Mouse (Mus musculus): ENCODE results near the gene Milr1. TPM values are rescaled to one million over a fixed set of nuclear protein-coding genes. Genes with fewer than 3 reads are reported as not detected.
A peak's percentile ranks its signal among the peaks of the same experiment; 100 is the strongest.

Milr1 gene
- polyA plus RNA-seq, 1 experiment from 2014 or later: 1.6 TPM

DNA sequence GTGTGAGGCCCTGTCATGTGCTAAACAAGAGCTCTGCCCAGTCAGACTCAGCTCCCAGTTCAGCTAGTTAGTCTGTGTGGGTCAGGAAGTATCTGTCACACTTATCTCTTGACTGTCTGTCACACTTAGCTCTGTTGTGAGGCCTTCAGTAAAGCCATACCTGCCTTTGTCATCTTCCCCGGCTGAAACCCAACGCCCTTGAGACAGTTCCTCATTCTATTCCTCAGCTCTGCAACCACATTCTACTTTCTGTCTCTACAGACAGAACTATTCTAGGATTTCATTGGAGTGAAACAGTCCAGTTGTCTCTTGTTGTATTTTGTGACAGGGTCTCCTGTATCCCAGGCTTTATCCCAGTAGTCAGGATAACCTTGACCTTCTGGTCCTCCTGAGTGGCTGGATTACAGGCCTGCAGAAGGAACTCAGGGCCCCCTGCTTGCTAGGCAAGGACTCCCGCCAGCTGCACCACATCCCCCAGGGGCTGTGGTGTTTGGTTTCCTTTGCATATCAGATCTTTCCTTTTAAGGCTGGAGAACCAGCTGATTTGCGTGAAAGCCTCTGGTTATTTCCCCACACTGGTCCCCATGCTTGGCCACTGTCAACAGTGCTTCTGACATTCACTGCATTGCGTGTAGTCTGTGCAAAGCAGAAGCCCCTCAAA, 11.2 kb downstream of the Milr1 start:
- peak overlapping the region; percentile 53 for H3K27ac ChIP-seq (ENCODE audit: low read length)
- 20% methylated on average over 5 of the region's 5 CpGs for WGBS
- H3K4me2 ChIP-seq (ENCODE audit: low read depth, low read length): no peak overlapping the region
- H3K36me3 ChIP-seq (ENCODE audit: control insufficient read depth, insufficient read depth, low read length): no peaks in the 10 kb centered on the region; the same call in 1 of the 2 replicates
- H3K27me3 ChIP-seq (replicated peaks; ENCODE audit: control insufficient read depth, insufficient read depth, low read length): no peaks in the 10 kb centered on the region
- H3K9ac ChIP-seq (ENCODE audit: low read depth, low read length): no peak overlapping the region
- no peaks in the 10 kb centered on the region for H3K9me3 ChIP-seq (ENCODE audit: control insufficient read depth, low read length)
- no peak overlapping the region for H3K4me3 ChIP-seq (ENCODE audit: low read length)
- peak; percentile 77 for ATAC-seq
- peaks cover 11% of the 10 kb centered on the region for H3K4me1 ChIP-seq (ENCODE audit: control insufficient read depth, insufficient read depth, low read length)

DNA sequence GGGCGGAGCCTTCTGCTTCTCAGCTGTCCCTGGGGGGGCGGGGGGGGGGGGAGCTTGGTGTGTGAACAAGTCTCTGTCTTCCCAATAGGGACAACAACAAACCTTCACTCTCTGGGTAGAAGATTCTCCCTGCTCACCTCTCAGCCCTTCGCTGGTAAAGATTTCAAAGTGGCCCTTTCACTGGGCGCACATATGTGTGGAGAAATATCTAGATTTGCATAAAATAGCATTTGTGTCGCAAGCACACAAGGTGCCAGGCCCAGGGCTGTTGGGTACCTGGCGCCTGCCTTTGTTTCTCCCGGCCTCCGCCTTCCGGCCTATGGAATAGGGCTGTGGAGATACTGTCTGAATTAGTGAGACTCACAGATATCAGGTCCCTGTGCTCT, 11.8 kb downstream of the Milr1 start:
- peaks cover 3% of the 10 kb centered on the region for H3K36me3 ChIP-seq (ENCODE audit: control insufficient read depth, insufficient read depth, low read length)
- peak; percentile 17; the same call in 1 of the 2 replicates for ATAC-seq
- H3K27me3 ChIP-seq (replicated peaks; ENCODE audit: control insufficient read depth, insufficient read depth, low read length): no peaks in the 10 kb centered on the region
- H3K27ac ChIP-seq (ENCODE audit: low read length): peak overlapping the region; percentile 53
- WGBS: 72% methylated on average over 9 of the region's 9 CpGs
- H3K4me3 ChIP-seq (ENCODE audit: low read length): no peak overlapping the region
- H3K4me1 ChIP-seq (ENCODE audit: control insufficient read depth, insufficient read depth, low read length): peaks cover 11% of the 10 kb centered on the region
- no peak overlapping the region for H3K4me2 ChIP-seq (ENCODE audit: low read depth, low read length)
- no peak overlapping the region for H3K9ac ChIP-seq (ENCODE audit: low read depth, low read length)
- no peaks in the 10 kb centered on the region for H3K9me3 ChIP-seq (ENCODE audit: control insufficient read depth, low read length)

DNA sequence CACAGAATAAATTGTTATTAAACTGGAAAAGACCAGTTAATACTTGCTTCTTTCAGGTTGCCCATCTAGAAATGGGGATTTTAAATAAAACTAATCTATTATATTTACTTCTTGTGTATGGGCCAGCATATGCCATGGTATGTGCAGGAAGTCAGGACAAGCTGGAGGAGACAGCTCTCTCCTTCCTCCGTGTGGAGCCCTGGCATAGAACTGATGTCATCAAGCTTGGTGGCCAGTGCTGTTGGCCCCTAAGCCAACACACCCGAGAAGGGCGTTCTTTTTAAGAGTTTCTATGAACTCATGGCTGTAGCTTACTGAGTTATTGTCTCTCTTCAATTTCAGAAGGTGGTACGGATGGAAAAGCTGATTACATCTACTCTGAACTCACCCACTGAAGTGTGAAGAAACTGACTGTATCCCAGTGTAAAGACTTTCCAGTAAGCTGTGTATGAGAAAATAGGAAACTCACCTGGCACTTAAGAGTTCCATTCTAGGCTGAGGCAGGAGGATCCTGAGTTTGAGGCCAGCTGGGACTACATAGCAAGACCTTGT, 15.7 kb downstream of the Milr1 start:
- peaks cover 22% of the 10 kb centered on the region for H3K36me3 ChIP-seq (ENCODE audit: control insufficient read depth, insufficient read depth, low read length)
- no peak overlapping the region for H3K4me3 ChIP-seq (ENCODE audit: low read length)
- H3K4me2 ChIP-seq (ENCODE audit: low read depth, low read length): no peak overlapping the region
- WGBS: 91% methylated on average over 4 of the region's 4 CpGs
- no peak for ATAC-seq
- H3K27me3 ChIP-seq (replicated peaks; ENCODE audit: control insufficient read depth, insufficient read depth, low read length): no peaks in the 10 kb centered on the region
- H3K9ac ChIP-seq (ENCODE audit: low read depth, low read length): no peak overlapping the region
- H3K9me3 ChIP-seq (ENCODE audit: control insufficient read depth, low read length): no peaks in the 10 kb centered on the region
- no peak overlapping the region for H3K27ac ChIP-seq (ENCODE audit: low read length)
- peaks cover 8% of the 10 kb centered on the region for H3K4me1 ChIP-seq (ENCODE audit: control insufficient read depth, insufficient read depth, low read length)

DNA sequence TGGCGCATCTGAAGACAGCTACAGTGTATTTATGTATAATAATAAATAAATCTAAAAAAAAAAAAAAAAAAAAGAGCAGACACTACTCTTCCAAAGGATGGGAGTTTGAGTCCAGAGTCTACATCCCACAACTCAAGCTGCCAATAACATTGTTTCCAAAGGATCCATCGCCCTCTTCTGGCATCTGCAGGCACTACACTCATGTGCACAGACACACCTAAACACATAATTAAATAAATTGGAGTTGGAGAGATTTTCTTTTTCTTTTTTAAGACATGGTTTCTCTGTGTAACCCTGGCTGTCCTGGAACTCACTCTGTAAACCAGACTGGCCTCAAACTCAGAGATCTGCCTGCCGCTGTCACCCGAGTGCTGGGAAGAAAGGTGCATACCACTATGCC, 16.5 kb downstream of the Milr1 start:
- WGBS: 95% methylated on average over 4 of the region's 4 CpGs
- peaks cover 22% of the 10 kb centered on the region for H3K36me3 ChIP-seq (ENCODE audit: control insufficient read depth, insufficient read depth, low read length)
- H3K4me2 ChIP-seq (ENCODE audit: low read depth, low read length): no peak overlapping the region

DNA sequence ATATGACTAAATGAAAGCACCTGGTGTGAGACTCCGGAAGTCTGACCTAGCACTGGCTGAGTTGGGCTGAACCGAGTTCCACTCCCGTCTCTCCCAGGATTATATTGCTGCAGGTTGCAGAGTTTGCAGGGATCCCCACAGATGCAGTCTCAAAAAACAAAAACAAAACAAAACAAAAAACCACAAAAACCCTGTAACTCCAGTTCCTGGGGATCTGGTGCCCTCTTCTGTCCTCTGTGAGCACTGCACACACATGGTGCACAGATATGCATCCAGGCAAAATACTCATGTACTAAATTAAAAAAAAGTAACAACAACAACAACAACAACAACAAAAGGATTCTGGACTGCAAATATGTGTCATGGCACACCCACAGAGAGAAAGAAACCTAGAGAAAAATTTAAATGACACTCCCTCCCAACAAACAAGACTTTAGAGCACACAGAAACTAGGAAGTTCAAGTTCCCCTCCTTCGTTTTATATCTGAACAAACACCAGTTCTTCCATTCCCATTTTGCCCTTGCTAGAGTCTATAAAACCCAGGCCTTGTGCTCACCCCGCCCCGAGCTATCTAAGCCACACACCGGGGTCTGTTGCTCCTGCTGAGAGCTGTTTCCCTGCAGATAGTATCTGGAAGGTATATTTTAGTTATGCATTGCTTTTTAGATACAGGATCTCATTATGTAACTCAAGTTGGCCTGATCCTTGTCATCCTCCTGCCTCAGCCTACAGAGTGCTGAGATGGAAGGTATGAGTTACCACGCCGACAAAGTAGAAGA, 19.4 kb downstream of the Milr1 start:
- Histone ChIP-seq H3K9ac (ENCODE audit: low read depth, low read length) (no peak overlapping the region), H3K36me3 (ENCODE audit: control insufficient read depth, insufficient read depth, low read length) (peaks cover 29% of the 10 kb centered on the region), H3K4me3 (ENCODE audit: low read length) (no peak overlapping the region), H3K27ac (ENCODE audit: low read length) (no peak overlapping the region), H3K9me3 (ENCODE audit: control insufficient read depth, low read length) (no peaks in the 10 kb centered on the region), H3K27me3 (replicated peaks; ENCODE audit: control insufficient read depth, insufficient read depth, low read length) (no peaks in the 10 kb centered on the region), H3K4me1 (ENCODE audit: control insufficient read depth, insufficient read depth, low read length) (no peaks in the 10 kb centered on the region), H3K4me2 (ENCODE audit: low read depth, low read length) (no peak overlapping the region)
- 88% methylated on average over 9 of the region's 9 CpGs for WGBS
- no peak for ATAC-seq

More for the DNA sequence above, 16.5 kb downstream of the Milr1 start:
- peaks cover 2% of the 10 kb centered on the region for H3K4me1 ChIP-seq (ENCODE audit: control insufficient read depth, insufficient read depth, low read length)
- H3K4me3 ChIP-seq (ENCODE audit: low read length): no peak overlapping the region
- H3K9ac ChIP-seq (ENCODE audit: low read depth, low read length): no peak overlapping the region
- ATAC-seq: no peak
- H3K9me3 ChIP-seq (ENCODE audit: control insufficient read depth, low read length): no peaks in the 10 kb centered on the region
- no peak overlapping the region for H3K27ac ChIP-seq (ENCODE audit: low read length)
- no peaks in the 10 kb centered on the region for H3K27me3 ChIP-seq (replicated peaks; ENCODE audit: control insufficient read depth, insufficient read depth, low read length)

DNA sequence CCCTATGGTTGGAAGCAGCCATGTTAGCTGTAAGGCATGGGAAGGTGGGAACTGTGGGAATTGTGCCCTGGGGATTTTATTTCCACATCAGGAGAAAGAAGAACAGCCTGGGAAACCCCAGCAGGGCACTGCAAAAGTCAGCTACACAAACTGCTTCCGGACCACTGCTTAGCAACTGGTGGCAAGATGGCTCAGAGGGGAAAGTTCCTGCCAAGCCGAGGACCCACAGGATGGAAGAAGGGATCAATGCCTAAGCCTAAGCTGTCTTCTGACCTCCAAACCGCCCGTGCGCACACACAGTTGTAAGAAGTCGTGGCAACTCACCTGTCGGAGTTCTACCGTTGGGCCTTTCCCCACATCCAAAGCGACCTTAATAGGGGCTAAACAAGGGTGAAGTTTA, 22.0 kb downstream of the Milr1 start:
- peaks cover 10% of the 10 kb centered on the region; the same call in 1 of the 2 replicates for H3K4me1 ChIP-seq (ENCODE audit: control insufficient read depth, insufficient read depth, low read length)
- no peaks in the 10 kb centered on the region for H3K9me3 ChIP-seq (ENCODE audit: control insufficient read depth, low read length)
- no peak overlapping the region for H3K4me3 ChIP-seq (ENCODE audit: low read length)
- no peaks in the 10 kb centered on the region for H3K27me3 ChIP-seq (replicated peaks; ENCODE audit: control insufficient read depth, insufficient read depth, low read length)
- H3K36me3 ChIP-seq (ENCODE audit: control insufficient read depth, insufficient read depth, low read length): peaks cover 27% of the 10 kb centered on the region
- H3K27ac ChIP-seq (ENCODE audit: low read length): no peak overlapping the region
- WGBS: 93% methylated on average over 9 of the region's 9 CpGs
- H3K9ac ChIP-seq (ENCODE audit: low read depth, low read length): no peak overlapping the region
- no peak overlapping the region for H3K4me2 ChIP-seq (ENCODE audit: low read depth, low read length)
- no peak for ATAC-seq

DNA sequence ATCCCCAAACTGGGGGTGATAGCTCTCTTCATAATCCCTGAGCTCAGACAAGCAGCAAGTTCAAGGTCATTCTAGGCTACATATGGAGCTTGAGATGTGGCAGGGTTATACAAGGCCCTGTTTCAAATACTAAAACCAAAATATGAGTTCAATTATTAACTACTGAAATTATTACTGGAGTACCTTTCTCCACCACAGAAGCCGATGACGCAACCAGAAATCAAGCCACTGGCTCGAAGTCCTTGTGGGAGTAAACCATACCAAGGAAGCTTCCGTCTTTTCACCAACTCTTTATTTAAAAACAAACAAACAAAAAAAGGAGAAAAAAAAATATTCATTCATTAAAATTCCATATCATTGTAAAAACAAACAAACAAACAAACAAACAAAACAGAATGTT, 25.9 kb downstream of the Milr1 start:
- no peaks in the 10 kb centered on the region for H3K9me3 ChIP-seq (ENCODE audit: control insufficient read depth, low read length)
- peak; percentile 45 for ATAC-seq
- H3K27ac ChIP-seq (ENCODE audit: low read length): peak overlapping the region; percentile 90
- H3K9ac ChIP-seq (ENCODE audit: low read depth, low read length): no peak overlapping the region
- H3K36me3 ChIP-seq (ENCODE audit: control insufficient read depth, insufficient read depth, low read length): peaks cover 13% of the 10 kb centered on the region
- H3K4me3 ChIP-seq (ENCODE audit: low read length): peak overlapping the region; percentile 25
- H3K27me3 ChIP-seq (replicated peaks; ENCODE audit: control insufficient read depth, insufficient read depth, low read length): no peaks in the 10 kb centered on the region
- H3K4me2 ChIP-seq (ENCODE audit: low read depth, low read length): peak overlapping the region; percentile 27; the same call in 1 of the 2 replicates
- peaks cover 16% of the 10 kb centered on the region; the same call in 1 of the 2 replicates for H3K4me1 ChIP-seq (ENCODE audit: control insufficient read depth, insufficient read depth, low read length)
- 75% methylated on average over 4 of the region's 4 CpGs for WGBS

DNA sequence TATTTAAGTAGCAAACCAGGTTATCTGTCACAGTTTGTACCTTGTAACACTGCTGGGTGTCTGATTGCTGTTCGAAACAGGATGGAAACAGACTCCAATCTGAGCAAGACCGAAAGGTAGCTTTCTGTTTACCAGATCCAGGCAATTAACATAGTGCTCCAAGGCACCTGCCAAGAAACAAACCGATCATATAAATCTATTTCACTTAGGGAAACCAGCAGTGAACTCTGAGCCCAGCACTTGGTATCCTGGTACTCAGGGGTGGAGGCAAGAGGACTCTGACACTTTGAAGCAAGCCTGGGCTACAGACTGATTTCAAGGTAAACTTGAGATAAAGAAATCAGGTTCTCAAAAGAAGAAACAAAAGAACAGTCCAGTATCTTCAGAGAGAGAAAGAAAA, 26.4 kb downstream of the Milr1 start:
- 69% methylated on average over 3 of the region's 3 CpGs for WGBS
- Histone ChIP-seq H3K27ac (ENCODE audit: low read length) (peak overlapping the region; percentile 90), H3K4me1 (ENCODE audit: control insufficient read depth, insufficient read depth, low read length) (peaks cover 16% of the 10 kb centered on the region; the same call in 1 of the 2 replicates), H3K4me2 (ENCODE audit: low read depth, low read length) (peak overlapping the region; percentile 27), H3K9me3 (ENCODE audit: control insufficient read depth, low read length) (no peaks in the 10 kb centered on the region), H3K9ac (ENCODE audit: low read depth, low read length) (peak overlapping the region; percentile 33; the same call in 1 of the 2 replicates), H3K4me3 (ENCODE audit: low read length) (peak overlapping the region; percentile 25), H3K27me3 (replicated peaks; ENCODE audit: control insufficient read depth, insufficient read depth, low read length) (no peaks in the 10 kb centered on the region), H3K36me3 (ENCODE audit: control insufficient read depth, insufficient read depth, low read length) (peaks cover 13% of the 10 kb centered on the region)
- ATAC-seq: peak; percentile 54

DNA sequence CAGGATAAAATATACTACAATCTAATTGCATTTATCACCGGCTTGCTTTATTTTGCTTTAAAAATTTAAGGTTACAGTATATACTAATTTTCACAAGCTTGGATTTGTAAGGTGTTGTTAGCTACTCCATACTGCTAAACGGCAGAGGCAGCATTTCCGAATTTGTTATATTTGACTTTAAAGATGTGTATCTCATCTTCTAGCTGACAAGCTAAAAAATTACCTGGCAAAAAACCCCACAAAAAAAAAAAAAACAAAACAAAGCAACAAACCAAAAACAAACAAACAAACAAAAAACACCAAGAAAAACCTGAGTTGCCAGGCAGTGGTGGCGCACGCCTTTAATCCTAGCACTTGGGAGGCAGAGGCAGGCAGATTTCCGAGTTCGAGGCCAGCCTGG, 27.1 kb downstream of the Milr1 start:
- H3K27me3 ChIP-seq (replicated peaks; ENCODE audit: control insufficient read depth, insufficient read depth, low read length): no peaks in the 10 kb centered on the region
- 0 out of 2 replicates have a peak overlapping the region, but pooled peaks have one; percentile 2 for H3K27ac ChIP-seq (ENCODE audit: low read length)
- 90% methylated on average over 7 of the region's 7 CpGs for WGBS
- H3K9me3 ChIP-seq (ENCODE audit: control insufficient read depth, low read length): no peaks in the 10 kb centered on the region
- peaks cover 16% of the 10 kb centered on the region; the same call in 1 of the 2 replicates for H3K4me1 ChIP-seq (ENCODE audit: control insufficient read depth, insufficient read depth, low read length)
- H3K4me2 ChIP-seq (ENCODE audit: low read depth, low read length): peak overlapping the region; percentile 57; the same call in 1 of the 2 replicates
- peaks cover 15% of the 10 kb centered on the region for H3K36me3 ChIP-seq (ENCODE audit: control insufficient read depth, insufficient read depth, low read length)
- H3K4me3 ChIP-seq (ENCODE audit: low read length): peak overlapping the region; percentile 92
- no peak for ATAC-seq
- H3K9ac ChIP-seq (ENCODE audit: low read depth, low read length): no peak overlapping the region

Data from intestine, embryonic 16.5 days (tissue).